Mouse (Mus musculus): ENCODE data around the gene Iqck.

DNA sequence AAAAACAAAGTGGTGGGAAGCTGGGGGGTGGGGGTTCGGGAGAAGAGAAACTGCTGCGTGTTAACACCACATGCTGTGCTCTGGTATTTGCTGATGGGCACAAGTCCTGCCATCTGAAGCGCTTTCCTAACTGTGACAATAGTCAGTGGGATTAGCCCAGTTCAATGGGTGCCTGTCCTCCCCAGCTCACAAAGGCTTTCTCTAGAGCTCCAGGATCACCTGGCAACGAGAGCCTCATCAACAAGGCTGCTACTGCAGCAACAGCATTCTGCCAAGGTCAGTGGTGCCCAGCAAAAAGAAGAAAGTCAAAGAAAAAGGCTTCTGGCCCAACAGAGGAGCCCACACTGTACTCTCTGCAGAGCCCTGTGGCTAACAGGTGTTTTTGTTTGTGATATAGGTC lies 81.3 kb downstream of the Iqck start:
- TF ChIP-seq POLR2A (IDR thresholded peaks at IDR 0.05; ENCODE audit: low read depth, low read length) (no peak), CTCF (IDR thresholded peaks at IDR 0.05; ENCODE audit: extremely low read depth, insufficient read length, insufficient replicate concordance, low read depth, low read length) (no peak)

Data from small intestine, adult 2 months (tissue).